Mouse (Mus musculus): ENCODE data around the gene Ift172.

The Ift172 gene

GRCm38 (mm10) chr5:31290521-31291360 lies at the start of gene Ift172:
Ift172 (minus strand) TSS chr5:31291116.
- DNase-seq (ENCODE audit: low read depth): peak; percentile 97

GRCm38 (mm10) chr5:31328255-31328654 lies 37.3 kb upstream of the Ift172 start:
- DNase-seq (ENCODE audit: low read depth): peak; percentile 35

GRCm38 (mm10) chr5:31326850-31327249 lies 35.9 kb upstream of the Ift172 start:
- no peak for DNase-seq (ENCODE audit: low read depth)

- no peak for DNase-seq (ENCODE audit: low read depth)
Measured at GRCm38 (mm10) chr5:31324085-31324484, 33.2 kb upstream of the Ift172 start.

GRCm38 (mm10) chr5:31322776-31323175 lies 31.9 kb upstream of the Ift172 start:
- DNase-seq (ENCODE audit: low read depth): no peak

- DNase-seq (ENCODE audit: low read depth): no peak
Measured at GRCm38 (mm10) chr5:31312806-31313205, 21.9 kb upstream of the Ift172 start.

- DNase-seq (ENCODE audit: low read depth): no peak
Measured at GRCm38 (mm10) chr5:31303093-31303492, 12.2 kb upstream of the Ift172 start.

GRCm38 (mm10) chr5:31301866-31302265 lies 10.9 kb upstream of the Ift172 start:
- no peak for DNase-seq (ENCODE audit: low read depth)

- no peak for DNase-seq (ENCODE audit: low read depth)
Measured at GRCm38 (mm10) chr5:31298486-31298885, 7.6 kb upstream of the Ift172 start.

- DNase-seq (ENCODE audit: low read depth): no peak
Measured at GRCm38 (mm10) chr5:31297981-31298380, 7.1 kb upstream of the Ift172 start.

- no peak for DNase-seq (ENCODE audit: low read depth)
Measured at GRCm38 (mm10) chr5:31297047-31297757, 6.3 kb upstream of the Ift172 start, which contains the start of gene Gckr. Gckr (plus strand) TSS chr5:31297443.

- DNase-seq (ENCODE audit: low read depth): no peak
Measured at GRCm38 (mm10) chr5:31295606-31296141, 4.8 kb upstream of the Ift172 start, which contains the start of gene Fndc4. Fndc4 (minus strand) TSS chr5:31296080.

GRCm38 (mm10) chr5:31294964-31295605 lies 4.2 kb upstream of the Ift172 start:
- DNase-seq (ENCODE audit: low read depth): no peak

GRCm38 (mm10) chr5:31291361-31291688 lies 409 bp upstream of the Ift172 start:
- DNase-seq (ENCODE audit: low read depth): no peak

- DNase-seq (ENCODE audit: low read depth): no peak
Measured at GRCm38 (mm10) chr5:31289626-31290230, 1.2 kb downstream of the Ift172 start.

- DNase-seq (ENCODE audit: low read depth): no peak
Measured at GRCm38 (mm10) chr5:31288655-31289054, 2.3 kb downstream of the Ift172 start.

- DNase-seq (ENCODE audit: low read depth): no peak
Measured at GRCm38 (mm10) chr5:31288225-31288624, 2.7 kb downstream of the Ift172 start.

GRCm38 (mm10) chr5:31279245-31279988 lies 11.5 kb downstream of the Ift172 start:
- DNase-seq (ENCODE audit: low read depth): no peak

- DNase-seq (ENCODE audit: low read depth): no peak
Measured at GRCm38 (mm10) chr5:31273018-31273417, 17.9 kb downstream of the Ift172 start.

- no peak for DNase-seq (ENCODE audit: low read depth)
Measured at GRCm38 (mm10) chr5:31267686-31268085, 23.2 kb downstream of the Ift172 start.

- no peak for DNase-seq (ENCODE audit: low read depth)
Measured at GRCm38 (mm10) chr5:31266101-31266500, 24.8 kb downstream of the Ift172 start.
